Mouse (Mus musculus) adrenal gland, postnatal 4 days (tissue): Measurements from ENCODE around the gene Il10. TPM values are rescaled to one million over a fixed set of nuclear protein-coding genes. Genes with fewer than 3 reads are reported as not detected.

Experiments used
- total RNA-seq, 2 experiments: library from RNA; stranded (reverse); gene quantifications; 2 replicates each; pipeline ENCODE4 v1.2.3; 2021

Gene Il10
- total RNA-seq, 2 experiments from 2014 or later = not detected

Other genes starting within 250 kb of the Il10 start
- gene Fcamr, start 218.9 kb upstream of the Il10 start, total RNA-seq = not detected
- gene Pigr, start 193.2 kb upstream of the Il10 start, total RNA-seq = 1 to 10 TPM in 1 of 2 experiments, under 1 TPM in 1; 0.53 to 1.2 TPM
- 1 to 10 TPM in 1 of 2 experiments, under 1 TPM in 1; 0.50 to 1.0 TPM for gene Fcmr, start 154.2 kb upstream of the Il10 start, total RNA-seq
- gene Il24, start 132.4 kb upstream of the Il10 start, total RNA-seq = not detected
- gene Il20, start 108.4 kb upstream of the Il10 start, total RNA-seq = not detected
- not detected for gene Il19, start 79.7 kb upstream of the Il10 start, total RNA-seq
- 100 to 1,000 TPM; 152 to 160 TPM for gene Mapkapk2, start 78.0 kb downstream of the Il10 start, total RNA-seq
- 1 to 10 TPM; 7.9 to 8.4 TPM for gene Dyrk3, start 118.5 kb downstream of the Il10 start, total RNA-seq
- 10 to 100 TPM; 47.4 to 49.9 TPM for gene Eif2d, start 133.3 kb downstream of the Il10 start, total RNA-seq
- gene Rassf5, start 225.4 kb downstream of the Il10 start, total RNA-seq = 10 to 100 TPM; 11.1 to 14.1 TPM